Mouse (Mus musculus): ENCODE results near the gene Olfr1355.

GRCm38 (mm10) chr10:78875240-78875639, at the start of gene Olfr1355:
- TF ChIP-seq CTCF (IDR thresholded peaks at IDR 0.05; ENCODE audit: low read depth), result no peak
- no peak for TF ChIP-seq EP300 (IDR thresholded peaks at IDR 0.05; ENCODE audit: low read depth)

Measured in liver, embryonic 14.5 days (tissue).